Mouse (Mus musculus): Measurements from ENCODE around the gene Pax2. TPM values are rescaled to one million over a fixed set of nuclear protein-coding genes. Genes with fewer than 3 reads are reported as not detected.

Gene Pax2
- total and polyA plus RNA-seq, 3 experiments, result not detected

- Histone ChIP-seq H3K27ac (ENCODE audit: insufficient read depth, low read depth) (no peak overlapping the region), H3K4me2 (ENCODE audit: insufficient read depth, low read depth, poor library complexity, severe bottlenecking) (no peak overlapping the region), H3K9ac (ENCODE audit: insufficient read depth, low read depth) (no peak overlapping the region), H3K4me1 (ENCODE audit: control insufficient read depth in 1 of 2, insufficient read depth in 2 of 2) (peaks cover 0 to 7% of the 10 kb centered on the region in 2 experiments; a peak in 1 of 4 replicates), H3K9me3 (replicated peaks; ENCODE audit: low read length) (peaks cover 24% of the 10 kb centered on the region), H3K4me3 (replicated peaks in 1 of 3; ENCODE audit: low read depth in 2 of 3, low read length in 2 of 3, poor library complexity in 1 of 3) (no peak overlapping the region), H3K27me3 (replicated peaks) (peaks cover 60% of the 10 kb centered on the region), H3K79me2 (replicated peaks; ENCODE audit: control insufficient read depth, extremely low read depth, insufficient read depth, poor library complexity, severe bottlenecking) (no peaks in the 10 kb centered on the region), H3K36me3 (replicated peaks in 1 of 2; ENCODE audit: control insufficient read depth in 1 of 2, insufficient read depth in 1 of 2, low read length in 1 of 2) (no peaks in the 10 kb centered on the region)
- in situ Hi-C loops (cut with MboI; ENCODE audit: low pct_ligation_motif_present, low pct_unique_long_range_greater_than_20kb, low sequenced_read_pairs), result no loop called here
- dilution Hi-C loops (cut with MboI; ENCODE audit: extremely low pct_ligation_motif_present, extremely low pct_unique_long_range_greater_than_20kb, low sequenced_read_pairs), result no loop called here
- TF ChIP-seq E2F4 (IDR thresholded peaks at IDR 0.05; ENCODE audit: insufficient replicate concordance, low read depth, low read length), result no peak
- no peak for TF ChIP-seq NRF1 (IDR thresholded peaks at IDR 0.05; ENCODE audit: low read depth, low read length)
- TF ChIP-seq MAFK (IDR thresholded peaks at IDR 0.05; ENCODE audit: insufficient replicate concordance, low read length), result no peak
- TF ChIP-seq CHD2 (IDR thresholded peaks at IDR 0.05; ENCODE audit: low read length), result no peak
- no peak for TF ChIP-seq POLR2AphosphoS2 (IDR thresholded peaks at IDR 0.05; ENCODE audit: low read depth, low read length)
- TF ChIP-seq RAD21 (IDR thresholded peaks at IDR 0.05; ENCODE audit: low read depth, low read length), result no peak
- no peak for TF ChIP-seq CTCF (conservative IDR thresholded peaks at IDR 0.05 in 1 of 2, IDR thresholded peaks at IDR 0.05 in 1 of 2; ENCODE audit: low read depth in 2 of 2, low read length in 2 of 2)
- no peak for TF ChIP-seq ELF1 (IDR thresholded peaks at IDR 0.05; ENCODE audit: low read depth, low read length)
- no peak for TF ChIP-seq MAZ (IDR thresholded peaks at IDR 0.05; ENCODE audit: low read depth, low read length)
- TF ChIP-seq RCOR1 (conservative IDR thresholded peaks at IDR 0.05; ENCODE audit: low read depth, low read length), result no peak
- no peak for TF ChIP-seq ZMIZ1 (IDR thresholded peaks at IDR 0.05; ENCODE audit: low read depth, low read length)
- no peak for TF ChIP-seq SIN3A (IDR thresholded peaks at IDR 0.05; ENCODE audit: low read length)
- TF ChIP-seq TBP (conservative IDR thresholded peaks at IDR 0.05; ENCODE audit: low read depth, low read length), result no peak
- no peak for TF ChIP-seq JUN (IDR thresholded peaks at IDR 0.05; ENCODE audit: insufficient read depth, low read depth, low read length)
- no peak for TF ChIP-seq IRF4 (IDR thresholded peaks at IDR 0.05; ENCODE audit: low read depth, low read length)
- TF ChIP-seq MYC (IDR thresholded peaks at IDR 0.05; ENCODE audit: low read depth, low read length), result no peak
- no peak for TF ChIP-seq JUND (conservative IDR thresholded peaks at IDR 0.05; ENCODE audit: low read depth, low read length)
- no peak for TF ChIP-seq UBTF (IDR thresholded peaks at IDR 0.05; ENCODE audit: low read depth, low read length)
- DNase-seq (ENCODE audit: extremely low read depth), result no peak
Observed at GRCm38 (mm10) chr19:44716731-44717600, 38.9 kb upstream of the Pax2 start.

Measured in CH12.LX (cell line).